Mouse (Mus musculus) adrenal gland, postnatal 4 days (tissue): ENCODE measurements around the gene Mrpl38. TPM values are rescaled to one million over a fixed set of nuclear protein-coding genes. Genes with fewer than 3 reads are reported as not detected.

Source experiments
- DNase-seq, 2 experiments: peaks; one replicate each; pipeline ENCODE4 v3.0.0; 2021 to 2022; ENCODE audit warnings: low spot score in 2 of 2, mixed read lengths in 2 of 2
- long read RNA-seq, 2 experiments: library from polyadenylated mRNA; stranded (forward); transcript quantifications; one replicate each; pipeline ENCODE4 v2.0.0; 2021
- total RNA-seq, 2 experiments: library from RNA; stranded (reverse); gene quantifications; 2 replicates each; pipeline ENCODE4 v1.2.3; 2021

The Mrpl38 gene
- 10 to 100 TPM; 75.4 to 81.6 TPM for total RNA-seq
- long read RNA-seq, experiment 1, transcript Mrpl38-201 (9 exons, 1,411 nt) = major isoform, 99 of 120 reads
- long read RNA-seq, experiment 1, transcript Mrpl38-205 (8 exons, 1,403 nt) = minor isoform, 7 of 120 reads
- long read RNA-seq, experiment 1, partial matches to known transcripts = 1 of 120 reads
- long read RNA-seq, experiment 1, other reads (novel, unspliced or antisense) = 13 of 120 reads
- long read RNA-seq, experiment 2, transcript Mrpl38-201 (9 exons, 1,411 nt) = major isoform, 107 of 136 reads
- long read RNA-seq, experiment 2, partial matches to known transcripts = 8 of 136 reads
- long read RNA-seq, experiment 2, other reads (novel, unspliced or antisense) = 18 of 136 reads

- peak; percentile 78 for DNase-seq
Observed at GRCm38 (mm10) chr11:116138468-116139138, at the start of gene Mrpl38. TSS of gene Mrpl38 (minus strand) at chr11:116138868.

GRCm38 (mm10) chr11:116187226-116187930 lies 48.7 kb upstream of the Mrpl38 start:
- DNase-seq = no peak

- no peak for DNase-seq
Observed at GRCm38 (mm10) chr11:116186360-116186759, 47.7 kb upstream of the Mrpl38 start.

GRCm38 (mm10) chr11:116185836-116186235 lies 47.2 kb upstream of the Mrpl38 start:
- DNase-seq = no peak

GRCm38 (mm10) chr11:116178411-116179121 lies 39.9 kb upstream of the Mrpl38 start:
- DNase-seq = no peak

GRCm38 (mm10) chr11:116176010-116176409 lies 37.3 kb upstream of the Mrpl38 start:
- DNase-seq = no peak

GRCm38 (mm10) chr11:116174775-116175448 lies 36.2 kb upstream of the Mrpl38 start:
- peak in 1 of 2 experiments; percentile 41 for DNase-seq

- no peak for DNase-seq
Observed at GRCm38 (mm10) chr11:116171959-116172358, 33.3 kb upstream of the Mrpl38 start.

GRCm38 (mm10) chr11:116170003-116170800 lies 31.5 kb upstream of the Mrpl38 start:
- no peak for DNase-seq

- no peak for DNase-seq
Observed at GRCm38 (mm10) chr11:116169214-116169613, 30.5 kb upstream of the Mrpl38 start.

- peak; percentile 74 to 88 for DNase-seq
Observed at GRCm38 (mm10) chr11:116167884-116168439, 29.3 kb upstream of the Mrpl38 start, which contains the start of gene Fbf1. TSS of gene Fbf1 (minus strand) at chr11:116168166.

GRCm38 (mm10) chr11:116167232-116167631 lies 28.6 kb upstream of the Mrpl38 start:
- no peak for DNase-seq

GRCm38 (mm10) chr11:116163002-116163401 lies 24.3 kb upstream of the Mrpl38 start:
- DNase-seq = no peak

GRCm38 (mm10) chr11:116162146-116162545 lies 23.5 kb upstream of the Mrpl38 start:
- DNase-seq = no peak

- DNase-seq = no peak
Observed at GRCm38 (mm10) chr11:116161312-116161711, 22.6 kb upstream of the Mrpl38 start.

GRCm38 (mm10) chr11:116150960-116151359 lies 12.3 kb upstream of the Mrpl38 start:
- no peak for DNase-seq

- DNase-seq = no peak
Observed at GRCm38 (mm10) chr11:116149341-116149740, 10.7 kb upstream of the Mrpl38 start.

GRCm38 (mm10) chr11:116148761-116149221 lies 10.1 kb upstream of the Mrpl38 start:
- no peak for DNase-seq

GRCm38 (mm10) chr11:116146294-116146985 lies 7.8 kb upstream of the Mrpl38 start:
- DNase-seq = no peak
